Mouse (Mus musculus): ENCODE data around the gene S100a3.

The S100a3 gene

GRCm38 (mm10) chr3:90574691-90575090, 14.3 kb downstream of the S100a3 start:
- no peak for DNase-seq (ENCODE audit: low read depth, low spot score)

GRCm38 (mm10) chr3:90575320-90575719, 14.9 kb downstream of the S100a3 start:
- no peak for DNase-seq (ENCODE audit: low read depth, low spot score)

GRCm38 (mm10) chr3:90576351-90577001, 16.1 kb downstream of the S100a3 start:
- DNase-seq (ENCODE audit: low read depth, low spot score): no peak

- DNase-seq (ENCODE audit: low read depth, low spot score): no peak
Observed at GRCm38 (mm10) chr3:90579433-90579832, 19.1 kb downstream of the S100a3 start.

GRCm38 (mm10) chr3:90581141-90581540, 20.8 kb downstream of the S100a3 start:
- no peak for DNase-seq (ENCODE audit: low read depth, low spot score)

- DNase-seq (ENCODE audit: low read depth, low spot score): peak; percentile 28
Observed at GRCm38 (mm10) chr3:90582156-90582555, 21.8 kb downstream of the S100a3 start.

- no peak for DNase-seq (ENCODE audit: low read depth, low spot score)
Observed at GRCm38 (mm10) chr3:90582556-90582955, 22.2 kb downstream of the S100a3 start.

GRCm38 (mm10) chr3:90583893-90584292, 23.5 kb downstream of the S100a3 start:
- no peak for DNase-seq (ENCODE audit: low read depth, low spot score)

GRCm38 (mm10) chr3:90585595-90585994, 25.2 kb downstream of the S100a3 start:
- DNase-seq (ENCODE audit: low read depth, low spot score): peak; percentile 84

GRCm38 (mm10) chr3:90586016-90586643, 25.8 kb downstream of the S100a3 start:
- DNase-seq (ENCODE audit: low read depth, low spot score): no peak

- peak; percentile 69 for DNase-seq (ENCODE audit: low read depth, low spot score)
Observed at GRCm38 (mm10) chr3:90586906-90587305, 26.5 kb downstream of the S100a3 start.

- DNase-seq (ENCODE audit: low read depth, low spot score): no peak
Observed at GRCm38 (mm10) chr3:90587361-90588101, 27.2 kb downstream of the S100a3 start.

GRCm38 (mm10) chr3:90589390-90589789, 29.0 kb downstream of the S100a3 start:
- DNase-seq (ENCODE audit: low read depth, low spot score): no peak

GRCm38 (mm10) chr3:90589947-90590346, 29.6 kb downstream of the S100a3 start, which contains the start of gene S100a2:
Gene S100a2 (plus strand): TSS chr3:90590247.
- no peak for DNase-seq (ENCODE audit: low read depth, low spot score)

- no peak for DNase-seq (ENCODE audit: low read depth, low spot score)
Observed at GRCm38 (mm10) chr3:90594466-90594865, 34.1 kb downstream of the S100a3 start.

GRCm38 (mm10) chr3:90595556-90595955, 35.2 kb downstream of the S100a3 start:
- DNase-seq (ENCODE audit: low read depth, low spot score): no peak

GRCm38 (mm10) chr3:90596810-90597209, 36.4 kb downstream of the S100a3 start:
- no peak for DNase-seq (ENCODE audit: low read depth, low spot score)

- DNase-seq (ENCODE audit: low read depth, low spot score): no peak
Observed at GRCm38 (mm10) chr3:90597736-90598135, 37.4 kb downstream of the S100a3 start.

GRCm38 (mm10) chr3:90598212-90598611, 37.8 kb downstream of the S100a3 start:
- no peak for DNase-seq (ENCODE audit: low read depth, low spot score)

GRCm38 (mm10) chr3:90599401-90599800, 39.0 kb downstream of the S100a3 start:
- DNase-seq (ENCODE audit: low read depth, low spot score): no peak

GRCm38 (mm10) chr3:90600036-90600435, 39.7 kb downstream of the S100a3 start:
- DNase-seq (ENCODE audit: low read depth, low spot score): no peak

GRCm38 (mm10) chr3:90600458-90601195, 40.2 kb downstream of the S100a3 start:
- DNase-seq (ENCODE audit: low read depth, low spot score): no peak

Measured in ES-CJ7 (cell line).